Mouse (Mus musculus): ENCODE results near the gene Kansl2. TPM values are rescaled to one million over a fixed set of nuclear protein-coding genes. Genes with fewer than 3 reads are reported as not detected.
"Not testable (repeated sequence)": the region's sequence is repeated elsewhere in the genome, so short reads cannot be mapped to it uniquely, and the experiment has no call there.

Gene Kansl2
- polyA plus RNA-seq, 1 experiment from 2014 or later = 89.9 TPM

GRCm38 (mm10) chr15:98521245-98521644, 12.8 kb downstream of the Kansl2 start:
- no peak overlapping the region for H3K27ac ChIP-seq (ENCODE audit: low read length)
- H3K4me1 ChIP-seq (replicated peaks; ENCODE audit: control insufficient read depth, insufficient read depth, low read length) = no peaks in the 10 kb centered on the region
- H3K4me3 ChIP-seq (ENCODE audit: low read length) = no peak overlapping the region
- no peak overlapping the region for H3K4me2 ChIP-seq (ENCODE audit: low read depth, low read length)
- no peaks in the 10 kb centered on the region for H3K27me3 ChIP-seq (ENCODE audit: control insufficient read depth, insufficient read depth, low read depth, low read length)
- no peak for ATAC-seq (ENCODE audit: low read depth)
- peaks cover 62% of the 10 kb centered on the region for H3K36me3 ChIP-seq (ENCODE audit: control insufficient read depth, insufficient read depth, low read length)
- H3K9me3 ChIP-seq (ENCODE audit: control insufficient read depth, low read length) = no peaks in the 10 kb centered on the region
- WGBS = 84% methylated on average over 3 of the region's 3 CpGs
- no peak overlapping the region for H3K9ac ChIP-seq (ENCODE audit: low read length)

GRCm38 (mm10) chr15:98517380-98518355, 16.4 kb downstream of the Kansl2 start:
- Histone ChIP-seq H3K4me2 (ENCODE audit: low read depth, low read length) (no peak overlapping the region), H3K36me3 (ENCODE audit: control insufficient read depth, insufficient read depth, low read length) (peaks cover 35% of the 10 kb centered on the region), H3K9ac (ENCODE audit: low read length) (no peak overlapping the region), H3K4me1 (replicated peaks; ENCODE audit: control insufficient read depth, insufficient read depth, low read length) (no peaks in the 10 kb centered on the region; the same call in 1 of the 2 replicates), H3K27me3 (ENCODE audit: control insufficient read depth, insufficient read depth, low read depth, low read length) (no peaks in the 10 kb centered on the region), H3K9me3 (ENCODE audit: control insufficient read depth, low read length) (no peaks in the 10 kb centered on the region), H3K27ac (ENCODE audit: low read length) (no peak overlapping the region), H3K4me3 (ENCODE audit: low read length) (no peak overlapping the region)
- 65% methylated on average over 16 of the region's 16 CpGs for WGBS
- ATAC-seq (ENCODE audit: low read depth) = no peak

GRCm38 (mm10) chr15:98514845-98515244, 19.2 kb downstream of the Kansl2 start:
- not testable (repeated sequence) for H3K4me1 ChIP-seq (replicated peaks; ENCODE audit: control insufficient read depth, insufficient read depth, low read length); H3K27me3 ChIP-seq (ENCODE audit: control insufficient read depth, insufficient read depth, low read depth, low read length); H3K4me2 ChIP-seq (ENCODE audit: low read depth, low read length); H3K9ac ChIP-seq (ENCODE audit: low read length); H3K27ac ChIP-seq (ENCODE audit: low read length); ATAC-seq (ENCODE audit: low read depth); H3K4me3 ChIP-seq (ENCODE audit: low read length); H3K9me3 ChIP-seq (ENCODE audit: control insufficient read depth, low read length)
- whole genome bisulfite sequencing = 73% methylated on average over 2 of the region's 2 CpGs
- peaks cover 12% of the 10 kb centered on the region for H3K36me3 ChIP-seq (ENCODE audit: control insufficient read depth, insufficient read depth, low read length)

- WGBS = 75% methylated on average over 8 of the region's 8 CpGs
Measured at GRCm38 (mm10) chr15:98514146-98514545, 19.9 kb downstream of the Kansl2 start.

GRCm38 (mm10) chr15:98513676-98514075, 20.4 kb downstream of the Kansl2 start:
- H3K4me3 ChIP-seq (ENCODE audit: low read length); H3K9me3 ChIP-seq (ENCODE audit: control insufficient read depth, low read length); H3K36me3 ChIP-seq (ENCODE audit: control insufficient read depth, insufficient read depth, low read length); H3K27me3 ChIP-seq (ENCODE audit: control insufficient read depth, insufficient read depth, low read depth, low read length); H3K4me1 ChIP-seq (replicated peaks; ENCODE audit: control insufficient read depth, insufficient read depth, low read length); H3K27ac ChIP-seq (ENCODE audit: low read length); H3K9ac ChIP-seq (ENCODE audit: low read length); H3K4me2 ChIP-seq (ENCODE audit: low read depth, low read length): not testable (repeated sequence)
- ATAC-seq (ENCODE audit: low read depth) = 0 out of 2 replicates have a peak, but pooled peaks have one; percentile 6
- whole genome bisulfite sequencing = 63% methylated on average over 3 of the region's 3 CpGs

More at GRCm38 (mm10) chr15:98514146-98514545, 19.9 kb downstream of the Kansl2 start:
- peaks cover 7% of the 10 kb centered on the region; the same call in 1 of the 2 replicates for H3K36me3 ChIP-seq (ENCODE audit: control insufficient read depth, insufficient read depth, low read length)
- H3K9me3 ChIP-seq (ENCODE audit: control insufficient read depth, low read length) = no peaks in the 10 kb centered on the region
- H3K4me1 ChIP-seq (replicated peaks; ENCODE audit: control insufficient read depth, insufficient read depth, low read length) = peaks cover 4% of the 10 kb centered on the region
- no peaks in the 10 kb centered on the region for H3K27me3 ChIP-seq (ENCODE audit: control insufficient read depth, insufficient read depth, low read depth, low read length)
- no peak overlapping the region for H3K4me2 ChIP-seq (ENCODE audit: low read depth, low read length)
- no peak overlapping the region for H3K27ac ChIP-seq (ENCODE audit: low read length)
- no peak overlapping the region for H3K4me3 ChIP-seq (ENCODE audit: low read length)
- ATAC-seq (ENCODE audit: low read depth) = no peak
- H3K9ac ChIP-seq (ENCODE audit: low read length) = no peak overlapping the region

GRCm38 (mm10) chr15:98512799-98513321, 21.2 kb downstream of the Kansl2 start:
- H3K4me2 ChIP-seq (ENCODE audit: low read depth, low read length) = peak overlapping the region; percentile 5; the same call in 1 of the 2 replicates
- ATAC-seq (ENCODE audit: low read depth) = peak; percentile 66
- no peak overlapping the region for H3K27ac ChIP-seq (ENCODE audit: low read length)

GRCm38 (mm10) chr15:98512232-98512631, 21.8 kb downstream of the Kansl2 start:
- H3K4me2 ChIP-seq (ENCODE audit: low read depth, low read length) = no peak overlapping the region
- H3K9me3 ChIP-seq (ENCODE audit: control insufficient read depth, low read length) = no peaks in the 10 kb centered on the region
- no peaks in the 10 kb centered on the region for H3K27me3 ChIP-seq (ENCODE audit: control insufficient read depth, insufficient read depth, low read depth, low read length)
- peaks cover 4% of the 10 kb centered on the region for H3K4me1 ChIP-seq (replicated peaks; ENCODE audit: control insufficient read depth, insufficient read depth, low read length)
- H3K27ac ChIP-seq (ENCODE audit: low read length) = no peak overlapping the region
- no peak for ATAC-seq (ENCODE audit: low read depth)
- H3K36me3 ChIP-seq (ENCODE audit: control insufficient read depth, insufficient read depth, low read length) = no peaks in the 10 kb centered on the region
- no peak overlapping the region for H3K9ac ChIP-seq (ENCODE audit: low read length)
- H3K4me3 ChIP-seq (ENCODE audit: low read length) = no peak overlapping the region
- 37% methylated on average over 8 of the region's 8 CpGs for WGBS

More at GRCm38 (mm10) chr15:98512799-98513321, 21.2 kb downstream of the Kansl2 start:
- 24% methylated on average over 17 of the region's 17 CpGs for WGBS
- no peaks in the 10 kb centered on the region for H3K27me3 ChIP-seq (ENCODE audit: control insufficient read depth, insufficient read depth, low read depth, low read length)
- H3K9ac ChIP-seq (ENCODE audit: low read length) = no peak overlapping the region
- peaks cover 2% of the 10 kb centered on the region; the same call in 1 of the 2 replicates for H3K36me3 ChIP-seq (ENCODE audit: control insufficient read depth, insufficient read depth, low read length)
- H3K4me1 ChIP-seq (replicated peaks; ENCODE audit: control insufficient read depth, insufficient read depth, low read length) = peaks cover 4% of the 10 kb centered on the region
- no peak overlapping the region for H3K4me3 ChIP-seq (ENCODE audit: low read length)
- H3K9me3 ChIP-seq (ENCODE audit: control insufficient read depth, low read length) = no peaks in the 10 kb centered on the region

- no peak for ATAC-seq (ENCODE audit: low read depth)
- Histone ChIP-seq H3K4me1 (replicated peaks; ENCODE audit: control insufficient read depth, insufficient read depth, low read length) (peaks cover 4% of the 10 kb centered on the region), H3K36me3 (ENCODE audit: control insufficient read depth, insufficient read depth, low read length) (no peaks in the 10 kb centered on the region), H3K4me3 (ENCODE audit: low read length) (no peak overlapping the region), H3K9me3 (ENCODE audit: control insufficient read depth, low read length) (no peaks in the 10 kb centered on the region), H3K4me2 (ENCODE audit: low read depth, low read length) (0 out of 2 replicates have a peak overlapping the region, but pooled peaks have one; percentile 16), H3K9ac (ENCODE audit: low read length) (no peak overlapping the region), H3K27ac (ENCODE audit: low read length) (no peak overlapping the region), H3K27me3 (ENCODE audit: control insufficient read depth, insufficient read depth, low read depth, low read length) (no peaks in the 10 kb centered on the region)
- WGBS = 49% methylated on average over 13 of the region's 13 CpGs
Measured at GRCm38 (mm10) chr15:98511386-98511928, 22.6 kb downstream of the Kansl2 start.

Data from lung, embryonic 16.5 days (tissue).